Mouse (Mus musculus) WW6 (cell line): Measurements from ENCODE around the gene Fam151b.
A peak's percentile ranks its signal among the peaks of the same experiment; 100 is the strongest.

Experiments used
- DNase-seq: peaks from one replicate; pipeline ENCODE4 v3.0.0-alpha.2; 2013; ENCODE audit warnings: low read depth, low spot score

The Fam151b gene

DNA sequence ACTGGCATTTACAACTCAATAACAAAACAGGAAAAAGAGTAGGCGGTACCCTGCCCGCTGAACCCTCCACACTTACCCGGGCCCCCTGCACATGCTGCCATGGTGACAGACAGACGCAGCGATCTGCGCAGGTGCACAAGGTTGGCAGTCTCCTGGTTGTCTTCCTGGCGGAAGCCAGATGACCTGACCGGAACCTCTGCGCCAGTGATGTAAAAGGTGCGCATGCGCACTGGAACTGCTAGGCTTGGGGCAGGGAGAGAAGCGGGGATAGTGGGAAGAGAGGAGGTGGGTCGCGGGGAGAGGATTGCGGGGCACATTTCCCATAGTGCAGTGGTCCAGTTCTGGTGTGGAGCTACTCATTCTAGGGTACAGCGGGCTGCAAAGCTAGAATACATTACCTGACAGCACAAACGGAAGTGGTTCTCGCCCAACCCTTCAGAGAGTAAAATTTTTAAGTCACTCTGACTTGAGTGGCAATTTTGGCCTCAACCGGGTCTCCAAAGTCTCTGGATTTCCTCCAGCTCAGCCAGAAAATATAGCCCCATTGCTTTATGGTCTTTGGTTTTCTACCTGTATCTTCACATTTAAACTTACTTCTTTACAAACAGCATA is at the start of gene Fam151b:
Gene Fam151b (minus strand): TSS at position 164 of the 612 bp plus-strand sequence.
- peak; percentile 90 for DNase-seq

DNA sequence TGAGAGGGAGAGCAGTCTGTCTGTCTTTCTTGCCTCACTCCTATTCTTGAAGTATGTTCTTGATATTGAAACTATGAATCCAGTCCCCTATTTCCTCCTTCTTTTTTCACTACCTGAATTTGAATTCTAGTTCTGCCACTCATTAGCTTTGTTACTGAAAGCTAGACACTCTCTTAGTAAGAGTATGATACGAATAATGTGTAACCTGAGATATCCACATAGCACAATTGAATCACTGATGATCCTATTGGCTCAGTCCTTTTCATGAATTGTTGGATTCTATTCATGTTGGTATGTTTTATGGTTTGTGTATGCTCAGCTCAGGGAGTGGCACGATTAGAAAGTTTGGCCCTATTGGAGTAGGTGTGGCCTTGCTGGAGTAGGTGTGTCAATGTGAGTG is 48.4 kb upstream of the Fam151b start:
- DNase-seq = no peak

DNA sequence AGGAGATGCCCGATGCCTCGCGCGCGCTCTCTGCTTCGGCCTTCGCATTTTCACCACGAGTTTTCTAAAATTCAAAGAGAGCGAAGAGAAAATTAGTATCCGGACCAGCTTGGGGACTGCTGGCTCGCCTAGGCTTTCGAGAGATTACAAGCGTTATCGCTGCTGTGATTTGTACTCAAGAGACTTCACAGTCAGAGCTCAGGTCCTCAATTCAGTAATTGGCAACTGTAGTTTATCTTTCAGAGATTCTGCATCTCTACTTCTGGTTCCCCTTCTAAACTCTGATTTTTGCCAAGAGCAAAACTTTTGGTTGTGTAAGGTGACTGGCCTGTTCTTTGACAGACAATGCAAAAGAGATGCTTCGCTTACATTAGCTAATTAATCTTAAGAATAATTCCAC is 47.4 kb upstream of the Fam151b start:
- DNase-seq = no peak

DNA sequence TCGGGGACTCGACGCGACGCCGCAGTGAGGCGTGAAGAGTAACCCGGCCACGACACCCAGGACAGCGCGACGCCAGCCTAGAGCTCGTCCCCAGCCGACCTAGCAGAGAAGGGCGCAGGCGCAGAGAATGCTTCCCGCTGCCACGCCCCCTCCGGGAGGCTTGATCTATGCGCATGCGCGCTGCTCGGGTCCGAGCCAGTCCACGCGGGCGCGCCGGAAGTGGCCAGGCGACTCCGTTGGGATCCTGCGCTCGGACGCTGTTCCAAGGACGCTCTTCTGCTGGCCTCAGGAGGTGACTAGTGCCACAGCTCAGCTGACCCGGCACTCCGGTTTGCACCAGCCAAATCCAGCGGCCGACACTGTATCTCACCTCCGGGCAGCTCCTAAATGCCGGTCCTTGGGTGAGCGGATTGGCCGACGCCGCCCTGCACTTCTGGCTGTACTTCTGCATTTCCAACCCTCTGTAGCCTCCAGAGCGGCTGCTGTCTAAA is 47.0 kb upstream of the Fam151b start, which contains the start of gene Zfyve16:
Gene Zfyve16 (minus strand): TSS at position 148 of the 491 bp plus-strand sequence.
- peak; percentile 60 for DNase-seq

DNA sequence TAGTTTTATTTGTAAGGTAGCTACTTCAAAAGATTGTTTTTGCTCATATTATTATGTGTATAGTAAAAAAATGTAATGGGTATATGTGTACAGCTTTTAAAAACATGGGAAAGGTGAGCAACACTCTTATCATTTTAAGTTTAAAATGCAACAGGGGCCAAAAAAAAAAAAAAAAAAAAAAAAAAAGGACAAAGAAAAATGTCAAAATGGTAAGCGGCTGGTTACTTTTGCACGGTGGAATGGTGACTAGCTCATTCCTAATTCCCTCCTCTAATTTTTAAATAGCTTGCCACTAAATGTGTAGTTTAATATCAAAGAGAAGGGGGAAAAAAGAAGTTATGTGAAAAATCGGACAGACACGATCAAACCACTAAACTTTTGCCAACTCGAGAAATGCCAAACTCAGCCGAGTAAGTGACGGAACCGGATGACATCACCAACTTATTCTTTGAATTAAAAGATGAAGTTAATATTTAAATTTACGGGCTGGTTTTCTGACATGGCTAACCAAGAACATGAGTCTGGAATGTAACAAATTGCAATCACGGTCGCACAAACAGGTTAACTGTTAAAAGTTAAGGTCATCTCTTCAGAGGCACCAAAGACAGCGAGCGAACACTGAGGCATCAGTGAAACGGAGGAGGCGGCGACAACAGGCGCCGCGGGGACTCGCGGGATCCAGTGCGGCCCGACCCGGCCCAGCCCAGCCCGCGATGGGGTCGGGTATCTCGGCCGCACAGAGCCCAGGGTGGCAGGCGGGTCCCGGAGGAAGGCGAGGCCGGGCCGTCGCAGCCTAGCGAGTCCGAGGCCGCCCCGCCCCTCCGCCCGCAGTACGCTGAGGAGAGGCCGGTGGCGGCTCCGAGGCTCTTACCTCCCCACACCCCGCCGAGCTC is 46.3 kb upstream of the Fam151b start:
- no peak for DNase-seq

DNA sequence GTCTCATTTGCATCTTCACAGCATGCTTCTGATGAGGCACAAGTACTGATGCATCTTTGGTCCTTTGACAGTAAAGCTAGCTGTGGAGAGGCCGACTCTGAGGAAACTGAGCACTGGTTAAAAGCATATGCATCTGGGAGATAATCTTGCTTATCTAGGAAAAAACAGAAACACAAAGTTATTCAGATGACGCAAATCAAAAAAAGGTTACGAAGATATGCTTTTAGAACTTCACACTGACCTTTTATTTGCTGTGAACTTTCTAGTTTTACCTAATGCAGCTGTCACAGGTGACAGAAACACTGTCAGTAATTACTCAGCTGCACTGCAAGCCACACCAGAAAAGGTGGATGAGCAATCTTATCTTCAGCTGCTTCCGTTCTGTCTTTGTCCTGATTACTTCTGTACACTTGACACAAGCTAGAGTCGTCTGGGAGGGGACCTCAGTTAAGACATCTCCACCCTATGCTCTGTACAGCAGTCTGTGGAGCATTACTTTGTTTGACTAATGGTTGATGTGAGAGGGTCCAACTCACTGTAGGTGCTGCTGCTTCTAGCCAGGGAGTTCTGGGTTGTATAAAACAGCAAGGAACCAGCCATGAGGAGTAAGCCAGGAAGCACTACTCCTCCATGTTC is 39.5 kb upstream of the Fam151b start:
- no peak for DNase-seq

DNA sequence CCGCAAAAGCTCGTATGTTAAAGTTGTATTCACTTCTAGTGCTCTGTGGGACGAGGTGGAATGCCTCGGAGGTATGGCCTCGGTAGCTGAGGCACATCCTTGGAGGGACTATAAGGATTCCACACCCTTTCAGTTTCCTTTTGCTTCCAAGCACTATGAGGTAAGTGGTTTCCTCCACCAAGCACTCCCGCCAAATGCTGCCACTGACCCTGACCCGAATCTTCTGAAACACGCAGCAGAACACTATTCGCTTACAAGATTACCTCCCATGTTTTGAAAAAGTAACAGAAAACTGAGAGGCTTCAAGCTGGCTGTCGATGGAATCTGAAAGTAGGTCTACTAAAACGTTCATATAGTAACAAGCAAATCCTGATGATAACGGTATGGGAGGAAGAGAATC is 21.1 kb upstream of the Fam151b start:
- DNase-seq = no peak

DNA sequence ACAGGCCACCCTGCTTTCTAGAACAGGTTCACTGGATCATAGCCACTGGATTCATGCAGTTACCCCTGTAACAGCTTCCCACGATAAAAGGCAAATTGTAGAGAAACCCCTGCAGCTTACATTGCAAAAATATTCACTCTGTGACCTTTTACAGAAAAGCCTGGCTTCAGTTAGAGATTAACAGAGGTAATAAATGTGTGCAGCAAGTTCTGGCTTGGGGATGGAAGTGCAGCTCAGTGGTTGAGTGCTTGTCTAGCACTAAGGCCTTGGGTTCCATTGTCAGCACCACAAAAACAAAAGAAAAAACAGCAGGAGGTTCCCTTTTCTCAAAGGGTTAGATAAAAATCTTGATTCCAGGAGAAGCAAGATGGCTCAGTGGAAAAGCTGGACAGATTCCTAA is 8.1 kb upstream of the Fam151b start:
- DNase-seq = no peak

DNA sequence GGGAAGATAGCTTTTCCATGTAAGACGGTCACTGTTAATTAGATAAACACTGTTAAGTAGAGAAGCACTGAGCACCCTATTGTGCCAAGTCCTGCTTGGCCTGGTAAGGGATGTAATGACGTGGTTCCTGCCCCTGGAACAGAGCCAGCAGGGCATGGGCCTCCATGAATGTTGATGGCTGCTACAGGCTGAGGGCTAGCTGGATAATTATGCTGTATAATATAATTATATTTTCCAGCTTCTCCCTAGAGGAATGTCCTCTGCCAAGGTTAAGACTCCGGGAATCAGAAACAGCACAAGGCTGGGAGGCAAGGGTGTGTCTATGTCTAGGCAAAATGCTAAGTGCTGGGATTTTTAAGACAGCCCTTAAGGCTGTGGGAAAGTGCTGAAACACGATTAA is 7.0 kb upstream of the Fam151b start:
- no peak for DNase-seq

DNA sequence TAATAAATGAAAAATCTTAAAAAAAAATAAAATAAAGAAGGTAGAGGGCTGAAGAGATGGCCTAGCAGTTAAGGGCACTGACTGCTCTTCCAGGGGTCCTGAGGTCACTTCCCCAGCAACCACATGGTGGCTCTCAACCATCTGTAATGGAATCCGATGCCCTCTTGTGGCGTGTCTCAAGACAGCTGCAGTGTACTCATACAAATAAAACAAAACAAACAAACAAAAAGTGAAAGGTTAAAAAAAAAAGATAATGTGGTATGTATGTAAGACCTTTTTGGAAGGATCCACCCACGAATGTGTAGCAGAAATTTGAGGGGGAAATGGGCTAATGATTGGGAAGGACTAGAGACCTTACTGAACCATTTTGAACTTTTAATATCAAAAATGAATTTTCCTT is 467 bp downstream of the Fam151b start:
- DNase-seq = no peak

DNA sequence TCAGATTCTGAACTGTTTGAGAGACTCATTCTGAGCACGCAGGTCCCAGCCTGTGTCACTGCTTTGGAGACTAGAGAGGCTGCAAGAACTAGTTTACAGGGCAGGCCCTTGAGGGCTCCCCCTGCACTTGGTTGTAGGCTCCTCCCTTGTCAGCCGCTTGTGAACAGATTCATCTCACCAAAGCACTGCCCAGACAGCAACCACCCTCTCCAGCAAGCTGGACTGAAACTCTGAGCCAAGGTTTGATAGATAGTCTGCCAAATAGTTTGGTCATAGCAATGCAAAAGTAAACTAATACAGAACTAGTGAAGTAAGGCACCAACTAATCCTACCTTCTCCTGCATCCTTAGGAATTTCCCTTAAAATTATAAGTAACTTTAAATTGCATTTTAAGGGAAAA is 13.7 kb downstream of the Fam151b start:
- no peak for DNase-seq

DNA sequence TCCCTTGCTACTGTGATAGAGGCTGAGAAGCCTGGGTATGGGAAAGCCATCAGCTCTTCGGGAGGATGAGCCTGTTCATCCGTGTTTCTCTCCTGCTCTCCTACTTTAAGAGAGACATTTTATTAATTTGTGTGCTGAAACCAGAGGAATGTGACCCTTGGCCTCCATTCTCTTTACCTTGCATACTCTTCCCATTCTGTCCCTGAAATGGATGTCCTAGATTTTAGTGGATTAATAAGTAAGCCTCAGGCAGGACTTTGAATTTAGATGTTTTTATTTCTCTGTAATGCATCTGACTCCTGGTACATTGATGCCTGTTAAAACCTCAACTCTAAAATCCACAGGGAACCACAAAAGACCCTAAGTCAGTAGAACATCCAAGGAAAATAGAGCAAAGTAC is 14.4 kb downstream of the Fam151b start:
- no peak for DNase-seq

DNA sequence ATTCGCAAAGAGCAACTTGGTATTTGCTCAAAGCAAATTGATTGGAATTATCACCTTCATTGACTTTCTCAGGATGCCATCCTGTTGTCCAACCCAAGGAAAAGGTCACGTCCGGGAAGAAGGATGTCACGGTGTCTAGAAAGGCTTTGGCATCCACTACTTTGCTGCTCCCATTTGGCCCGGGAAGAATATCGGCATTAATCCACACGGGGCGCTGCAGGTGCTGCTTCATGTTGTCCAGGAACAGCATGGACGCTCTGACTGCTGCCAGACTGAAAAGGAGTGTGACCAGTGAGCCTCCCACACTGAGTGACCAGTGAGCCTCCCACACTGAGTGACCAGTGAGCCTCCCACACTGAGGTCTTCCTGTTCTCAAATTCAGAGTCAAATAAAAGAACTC is 15.9 kb downstream of the Fam151b start:
- DNase-seq = no peak

DNA sequence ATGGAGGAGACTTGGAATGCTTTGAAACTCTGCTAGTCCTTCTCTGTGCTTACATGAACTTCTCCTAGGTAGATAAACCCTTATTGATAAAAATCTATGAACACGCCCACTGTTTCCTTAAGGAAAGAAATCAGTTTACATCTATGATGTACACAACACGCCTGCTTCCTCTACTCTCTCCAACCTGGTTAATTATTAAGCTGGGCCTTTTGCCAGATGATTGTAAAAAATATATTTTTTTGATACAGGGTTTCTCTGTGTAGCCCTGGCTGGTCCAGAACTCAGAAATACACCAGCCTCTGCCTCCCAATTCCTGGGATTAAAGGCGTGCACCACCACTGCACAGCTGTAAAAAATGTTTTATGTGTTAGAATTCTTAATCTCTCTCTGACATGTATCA is 19.1 kb downstream of the Fam151b start:
- no peak for DNase-seq

DNA sequence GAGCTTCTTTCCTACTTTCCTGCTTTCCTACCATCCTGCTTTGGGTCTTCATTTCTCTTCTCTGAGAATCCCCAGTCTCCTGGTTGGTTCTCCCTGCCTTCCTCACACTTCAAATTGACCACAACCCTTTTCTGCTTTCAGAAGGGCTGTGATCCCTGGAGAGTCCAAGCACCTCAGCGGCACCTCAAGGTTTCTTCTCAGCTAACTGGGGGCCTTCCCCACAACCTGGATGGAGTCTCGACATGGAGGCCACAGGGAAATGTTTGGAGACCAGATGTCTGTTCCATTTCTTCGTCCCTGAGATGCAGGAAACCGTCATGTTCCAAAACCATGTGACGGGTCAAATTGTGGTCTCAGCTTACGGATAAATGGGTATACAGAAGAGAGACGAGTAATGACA is 36.9 kb downstream of the Fam151b start:
- no peak for DNase-seq

DNA sequence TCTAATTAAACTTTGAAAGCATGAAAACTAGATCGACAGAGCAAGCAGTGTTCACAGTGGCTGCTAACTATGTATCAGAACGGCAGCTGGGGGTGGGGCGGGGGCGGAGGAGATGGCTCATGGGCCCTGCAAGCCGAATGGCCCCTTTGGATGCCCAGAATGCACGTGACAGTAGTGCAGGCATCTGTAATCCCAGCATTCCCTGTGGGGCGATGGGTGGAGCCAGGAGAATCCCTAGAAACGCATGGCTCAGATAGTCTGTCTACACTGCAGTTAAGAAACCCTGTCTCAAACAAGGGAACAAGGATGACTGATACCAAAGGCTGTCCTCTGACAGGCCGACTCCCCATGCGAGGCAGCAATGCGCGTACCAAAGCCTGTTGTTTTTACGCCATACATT is 43.5 kb downstream of the Fam151b start:
- DNase-seq = no peak

DNA sequence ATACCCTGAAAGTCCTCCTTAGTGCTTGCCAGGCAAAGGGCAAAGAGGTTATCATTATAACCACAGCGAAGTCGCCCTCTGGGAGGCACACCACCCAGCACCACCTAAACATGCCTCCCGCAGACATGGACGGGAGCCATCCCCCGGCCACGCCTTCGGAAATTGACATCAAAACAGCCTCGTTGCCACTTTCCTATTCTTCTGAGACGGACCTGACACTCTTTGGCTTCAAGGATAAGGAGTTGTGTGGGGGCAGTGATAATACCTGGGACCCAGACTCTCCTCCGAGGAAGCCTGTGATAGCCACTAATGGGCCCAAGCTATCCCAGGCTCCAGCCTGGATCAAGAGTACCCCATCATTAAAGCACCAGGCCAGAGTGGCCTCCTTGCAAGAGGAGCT is 45.2 kb downstream of the Fam151b start:
- no peak for DNase-seq

DNA sequence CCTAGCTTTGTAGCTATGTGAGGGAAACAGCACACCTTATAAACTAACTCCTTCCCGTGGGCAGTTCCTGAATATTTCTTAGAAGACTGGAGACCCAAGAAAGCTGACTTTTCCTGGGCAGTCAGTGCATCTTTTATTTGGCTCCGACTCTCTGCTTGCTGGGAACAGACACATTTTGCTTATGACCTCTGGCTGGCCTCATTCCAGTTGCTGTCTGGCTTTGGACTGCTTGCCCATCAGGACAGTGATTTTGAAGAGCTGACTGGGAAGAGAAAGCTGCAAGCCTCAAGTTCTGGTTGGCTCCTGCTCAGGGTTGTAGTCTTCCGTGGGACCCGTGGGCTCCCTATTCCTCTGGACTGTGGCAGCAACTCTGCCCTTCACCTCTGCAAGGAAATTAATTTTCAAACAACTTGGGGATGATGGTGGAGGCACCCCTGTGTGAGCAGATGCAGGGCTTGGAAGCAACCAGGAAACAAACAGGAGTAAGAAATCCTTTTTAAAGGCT is 56.4 kb downstream of the Fam151b start:
- no peak for DNase-seq

DNA sequence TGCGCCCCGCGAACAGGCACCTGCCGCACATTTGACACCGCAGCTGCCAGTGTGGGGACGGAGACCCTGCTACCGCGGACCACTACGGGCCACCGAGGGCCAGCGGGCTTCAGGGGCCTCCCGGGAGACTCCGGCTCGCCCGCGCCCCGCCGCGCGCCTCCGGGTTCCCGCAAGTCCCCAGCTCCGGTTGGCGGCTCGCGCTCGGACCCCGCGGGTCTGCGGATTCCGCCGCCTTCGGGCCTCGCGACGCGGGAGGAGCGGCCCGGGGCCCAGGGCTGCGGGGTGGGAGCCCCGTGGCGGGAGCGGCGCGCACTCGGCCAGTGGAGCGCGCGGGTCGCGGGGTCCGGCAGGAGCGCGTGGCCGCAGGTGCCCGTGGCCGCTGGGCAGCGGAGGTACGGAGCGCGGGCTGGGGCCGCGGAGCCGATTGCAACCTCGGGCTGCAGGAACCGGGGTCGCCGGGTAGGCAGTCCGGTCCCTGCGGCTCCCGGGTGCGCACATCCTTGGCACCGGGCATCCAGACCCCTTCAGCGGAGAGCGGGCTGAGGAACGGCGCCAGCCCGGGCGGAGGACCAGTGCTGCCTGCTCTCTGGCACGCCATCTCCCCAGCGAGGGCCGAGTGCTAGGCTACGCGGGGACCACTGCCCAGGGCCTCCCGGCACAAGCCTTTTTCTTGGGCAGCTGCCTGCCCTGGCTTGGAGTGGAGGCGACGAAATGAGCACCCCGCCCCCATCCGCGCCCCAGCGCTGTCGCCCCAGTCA is 57.3 kb downstream of the Fam151b start:
- no peak for DNase-seq

DNA sequence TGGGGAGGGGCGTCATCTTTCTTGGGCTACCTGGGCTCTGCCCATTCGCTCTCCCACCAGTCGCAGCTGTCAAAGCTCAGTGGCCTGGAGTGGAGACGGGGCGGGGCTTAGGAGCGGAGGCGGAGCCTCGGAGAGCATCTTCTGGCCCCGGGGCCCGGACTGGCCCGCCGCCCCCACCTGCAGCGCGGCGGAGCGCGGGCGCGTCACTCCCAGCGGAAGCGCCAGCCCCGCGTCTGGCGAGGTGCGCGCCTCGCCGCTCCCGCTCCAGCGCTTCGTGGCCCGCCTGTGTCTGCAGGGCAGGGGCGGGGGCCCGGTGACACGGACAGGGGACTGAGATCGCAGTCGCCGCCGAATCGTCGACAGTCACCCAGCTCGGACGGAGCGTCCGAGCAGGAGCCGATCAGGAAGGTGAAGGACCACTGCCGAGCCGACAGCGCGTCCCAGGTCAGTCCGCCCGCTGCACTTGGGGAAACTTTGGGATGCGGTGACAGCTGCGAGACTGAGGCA is 58.0 kb downstream of the Fam151b start, which contains the start of gene Ankrd34b:
Gene Ankrd34b (plus strand): TSS at position 139 of the 507 bp plus-strand sequence.
- peak; percentile 50 for DNase-seq

DNA sequence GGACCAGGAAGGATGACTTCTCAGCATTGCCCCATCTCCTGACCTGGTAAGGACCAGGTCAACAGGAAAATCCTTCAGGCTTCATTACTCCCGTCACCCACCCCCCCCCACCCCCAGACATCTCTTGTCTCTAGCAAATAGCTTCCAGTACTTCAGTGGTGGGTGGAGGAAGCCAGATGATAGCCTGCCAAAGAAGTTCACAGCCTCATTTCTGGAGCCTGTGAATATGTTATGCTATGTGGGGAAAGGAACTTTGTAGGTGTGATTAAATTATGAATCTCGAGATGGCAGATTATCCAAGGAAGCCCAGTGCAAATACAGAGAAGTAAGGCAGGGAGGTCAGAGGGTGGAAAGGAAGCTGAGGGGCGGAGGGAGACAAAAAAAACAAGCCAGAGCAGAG is 60.1 kb downstream of the Fam151b start:
- DNase-seq = no peak
